Mouse (Mus musculus) heart, embryonic 16.5 days (tissue): ENCODE results near the gene Otx1. TPM values are rescaled to one million over a fixed set of nuclear protein-coding genes. Genes with fewer than 3 reads are reported as not detected.

Experiments
- ATAC-seq: fragments of 200-750 bp; cut with Nextera tagmentation; replicated peaks from 2 replicates; pipeline ENCODE4 v1.8.0; 2017; ENCODE audit warnings: moderate number of reproducible peaks; ENCODE audit not compliant: insufficient read depth, low FRiP score; ENCODE audit errors: extremely low read depth
- H3K27ac ChIP-seq: fragments of 300-500 bp; sonication (generic); 2 replicates; pipeline ENCODE4 v1.5.1; 2014; ENCODE audit warnings: mild to moderate bottlenecking, low read length, control low read depth, moderate library complexity
- H3K27me3 ChIP-seq: fragments of 300-500 bp; sonication (generic); 2 replicates; pipeline ENCODE4 v1.6.1; 2014; ENCODE audit warnings: low read length, mixed read lengths; ENCODE audit not compliant: control insufficient read depth, insufficient read depth
- H3K36me3 ChIP-seq: fragments of 300-500 bp; sonication (generic); 2 replicates; pipeline ENCODE4 v1.6.1; 2014; ENCODE audit not compliant: control insufficient read depth, insufficient read depth
- H3K4me1 ChIP-seq: fragments of 300-500 bp; sonication (generic); 2 replicates; pipeline ENCODE4 v1.6.1; 2014; ENCODE audit warnings: low read length, mixed read lengths; ENCODE audit not compliant: control insufficient read depth, insufficient read depth
- H3K4me2 ChIP-seq: fragments of 300-500 bp; sonication (generic); 2 replicates; pipeline ENCODE4 v1.6.1; 2014; ENCODE audit warnings: low read depth, mild to moderate bottlenecking, control low read depth, low read length
- H3K4me3 ChIP-seq: fragments of 300-500 bp; sonication (generic); 2 replicates; pipeline ENCODE4 v1.5.1; 2014; ENCODE audit warnings: mild to moderate bottlenecking, control low read depth, low read length
- H3K9ac ChIP-seq: fragments of 300-500 bp; sonication (generic); 2 replicates; pipeline ENCODE4 v1.6.1; 2014; ENCODE audit warnings: low read length, control low read depth
- H3K9me3 ChIP-seq: fragments of 300-500 bp; sonication (generic); replicated peaks from 2 replicates; pipeline ENCODE4 v1.6.1; 2016; ENCODE audit warnings: low read length; ENCODE audit not compliant: control insufficient read depth
- WGBS: fragments of 180-500 bp; shearing (Covaris S2); extraction: QIAGEN DNeasy Blood & Tissue Kit; methylation state at CpG from one replicate; pipeline ENCODE4 v1.1.7; 2014; 5-methylcytosine and 5-hydroxymethylcytosine counted together
- polyA plus RNA-seq: library from polyadenylated mRNA; unstranded; fragments of >200 nt; fragmentation: Nextera tagmentation; extraction: Ambion mirVana; gene quantifications from 2 replicates; pipeline ENCODE4 v1.2.1, GENCODE M21; 2015

Gene Otx1
- polyA plus RNA-seq, 1 experiment from 2014 or later = 0.13 TPM

DNA sequence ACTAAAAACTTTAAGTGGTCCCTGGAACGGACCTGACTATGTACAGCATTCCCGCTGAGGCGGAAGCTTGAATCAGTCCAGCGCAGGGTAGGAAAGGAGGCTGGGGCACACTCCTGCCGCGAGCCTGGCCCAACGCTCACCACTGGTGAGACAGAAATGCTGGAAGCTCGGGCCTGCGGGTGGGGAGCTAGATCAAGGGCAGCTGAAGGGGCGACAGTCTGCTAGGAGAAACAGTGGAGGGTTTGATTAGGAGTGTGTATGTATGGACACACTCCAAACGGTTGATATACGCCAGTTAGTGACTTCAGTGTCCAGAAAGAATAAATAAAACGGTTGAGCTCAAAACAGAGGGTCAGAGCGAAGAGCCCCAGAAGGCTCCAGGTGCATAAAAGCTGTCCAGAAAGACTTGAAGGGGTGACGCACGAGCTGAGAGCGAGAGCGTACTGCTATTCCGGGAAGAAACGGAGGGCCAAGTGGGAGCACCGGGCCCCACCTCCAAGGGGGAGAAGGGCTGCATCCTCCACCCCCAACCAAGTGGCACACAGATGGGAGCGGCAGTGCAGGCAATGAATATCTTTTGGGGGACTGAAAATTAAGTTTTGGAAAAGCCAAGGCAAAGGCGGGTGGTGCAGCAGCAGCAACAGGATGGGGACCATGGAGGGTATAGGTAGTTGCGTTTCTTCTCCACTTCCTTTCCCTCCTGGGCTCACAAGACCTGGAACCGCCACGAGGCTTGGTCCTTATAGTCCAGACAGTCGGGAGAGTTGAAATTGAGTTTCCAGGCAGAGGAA lies 7.0 kb downstream of the Otx1 start:
- Histone ChIP-seq H3K4me2 (no peak overlapping the region), H3K27me3 (peaks cover 86% of the 10 kb centered on the region), H3K4me1 (peaks cover 11% of the 10 kb centered on the region), H3K36me3 (no peaks in the 10 kb centered on the region), H3K9me3 (no peaks in the 10 kb centered on the region), H3K9ac (no peak overlapping the region), H3K27ac (no peak overlapping the region), H3K4me3 (no peak overlapping the region; the same call in 1 of the 2 replicates)
- 8% methylated on average over 27 of the region's 27 CpGs for whole genome bisulfite sequencing
- no peak for ATAC-seq

GRCm38 (mm10) chr11:21994377-21995370 lies 8.0 kb downstream of the Otx1 start:
- peaks cover 80% of the 10 kb centered on the region for H3K27me3 ChIP-seq
- peaks cover 9% of the 10 kb centered on the region for H3K4me1 ChIP-seq
- H3K9me3 ChIP-seq = no peaks in the 10 kb centered on the region
- no peak overlapping the region for H3K27ac ChIP-seq
- ATAC-seq = no peak
- H3K36me3 ChIP-seq = no peaks in the 10 kb centered on the region
- no peak overlapping the region for H3K4me2 ChIP-seq
- H3K4me3 ChIP-seq = no peak overlapping the region
- no peak overlapping the region for H3K9ac ChIP-seq
- 4% methylated on average over 34 of the region's 34 CpGs for WGBS

GRCm38 (mm10) chr11:21993597-21994376 lies 8.9 kb downstream of the Otx1 start:
- Histone ChIP-seq H3K27ac (no peak overlapping the region), H3K9me3 (no peaks in the 10 kb centered on the region), H3K4me1 (peaks cover 9% of the 10 kb centered on the region), H3K27me3 (peaks cover 75% of the 10 kb centered on the region), H3K36me3 (no peaks in the 10 kb centered on the region), H3K4me2 (no peak overlapping the region), H3K9ac (no peak overlapping the region), H3K4me3 (no peak overlapping the region)
- 2% methylated on average over 47 of the region's 47 CpGs for WGBS
- no peak for ATAC-seq

GRCm38 (mm10) chr11:21992761-21993596 lies 9.7 kb downstream of the Otx1 start:
- WGBS = 3% methylated on average over 96 of the region's 96 CpGs
- no peak overlapping the region for H3K27ac ChIP-seq
- no peak overlapping the region for H3K9ac ChIP-seq
- H3K4me2 ChIP-seq = no peak overlapping the region
- no peaks in the 10 kb centered on the region for H3K36me3 ChIP-seq
- H3K27me3 ChIP-seq = peaks cover 67% of the 10 kb centered on the region
- H3K9me3 ChIP-seq = no peaks in the 10 kb centered on the region
- peaks cover 9% of the 10 kb centered on the region for H3K4me1 ChIP-seq
- no peak overlapping the region for H3K4me3 ChIP-seq
- ATAC-seq = no peak

GRCm38 (mm10) chr11:21988398-21988946 lies 14.2 kb downstream of the Otx1 start:
- no peaks in the 10 kb centered on the region for H3K9me3 ChIP-seq
- H3K9ac ChIP-seq = no peak overlapping the region
- no peaks in the 10 kb centered on the region for H3K4me1 ChIP-seq
- WGBS = 84% methylated on average over 1 of the region's 1 CpGs
- H3K4me3 ChIP-seq = no peak overlapping the region
- no peaks in the 10 kb centered on the region for H3K36me3 ChIP-seq
- H3K27me3 ChIP-seq = peaks cover 29% of the 10 kb centered on the region
- no peak for ATAC-seq
- no peak overlapping the region for H3K4me2 ChIP-seq
- H3K27ac ChIP-seq = no peak overlapping the region

GRCm38 (mm10) chr11:21985118-21985517 lies 17.6 kb downstream of the Otx1 start:
- H3K27me3 ChIP-seq = peaks cover 13% of the 10 kb centered on the region
- H3K9ac ChIP-seq = no peak overlapping the region
- no peak overlapping the region for H3K27ac ChIP-seq
- H3K4me1 ChIP-seq = no peaks in the 10 kb centered on the region
- no peak overlapping the region for H3K4me3 ChIP-seq
- H3K36me3 ChIP-seq = no peaks in the 10 kb centered on the region
- H3K4me2 ChIP-seq = no peak overlapping the region
- 70% methylated on average over 1 of the region's 1 CpGs for WGBS
- no peak for ATAC-seq
- H3K9me3 ChIP-seq = no peaks in the 10 kb centered on the region

- H3K4me2 ChIP-seq = no peak overlapping the region
- no peak overlapping the region for H3K9ac ChIP-seq
- no peaks in the 10 kb centered on the region for H3K4me1 ChIP-seq
- H3K36me3 ChIP-seq = no peaks in the 10 kb centered on the region
- H3K4me3 ChIP-seq = no peak overlapping the region
- no peaks in the 10 kb centered on the region for H3K9me3 ChIP-seq
- WGBS = 64% methylated on average over 5 of the region's 5 CpGs
- ATAC-seq = no peak
- H3K27me3 ChIP-seq = no peaks in the 10 kb centered on the region
- H3K27ac ChIP-seq = no peak overlapping the region
These were observed 28.6 kb downstream of the Otx1 start for GRCm38 (mm10) chr11:21974005-21974531.

GRCm38 (mm10) chr11:21973597-21973996 lies 29.1 kb downstream of the Otx1 start:
- H3K9me3 ChIP-seq = no peaks in the 10 kb centered on the region
- no peak overlapping the region for H3K4me3 ChIP-seq
- no peak for ATAC-seq
- no peak overlapping the region for H3K9ac ChIP-seq
- no peaks in the 10 kb centered on the region for H3K27me3 ChIP-seq
- no peaks in the 10 kb centered on the region for H3K4me1 ChIP-seq
- 66% methylated on average over 3 of the region's 3 CpGs for whole genome bisulfite sequencing
- no peak overlapping the region for H3K27ac ChIP-seq
- H3K36me3 ChIP-seq = no peaks in the 10 kb centered on the region
- H3K4me2 ChIP-seq = no peak overlapping the region
